Mouse (Mus musculus) gastrocnemius, adult 2 months (tissue): ENCODE data around the gene Sycp1. TPM values are rescaled to one million over a fixed set of nuclear protein-coding genes. Genes with fewer than 3 reads are reported as not detected.

ENCODE experiments used
- DNase-seq: peaks from one replicate; pipeline ENCODE4 v3.0.0; 2022
- H3K27ac ChIP-seq: fragments of 200-600 bp; 2 replicates; pipeline ENCODE4 v1.8.1; 2022; ENCODE audit warnings: mild to moderate bottlenecking
- H3K4me3 ChIP-seq: fragments of 200-600 bp; 2 replicates; pipeline ENCODE4 v1.8.1; 2022; ENCODE audit warnings: mild to moderate bottlenecking, moderate library complexity
- CTCF ChIP-seq: fragments of 200-600 bp; IDR thresholded peaks from 2 replicates; pipeline ENCODE4 v1.8.1; 2022; ENCODE audit warnings: antibody characterized with exemption, mild to moderate bottlenecking, moderate library complexity
- intact Hi-C: fragments of 180-260 bp; cut with DNase I; formaldehyde crosslinking; loops from one replicate; pipeline ENCODE4 v1.15.1; 2025
- total RNA-seq, 2 experiments: library from RNA; stranded (reverse); gene quantifications; 2 replicates each; pipeline ENCODE4 v1.2.3; 2021

Gene Sycp1
- total RNA-seq, 2 experiments from 2014 or later = not detected

DNA sequence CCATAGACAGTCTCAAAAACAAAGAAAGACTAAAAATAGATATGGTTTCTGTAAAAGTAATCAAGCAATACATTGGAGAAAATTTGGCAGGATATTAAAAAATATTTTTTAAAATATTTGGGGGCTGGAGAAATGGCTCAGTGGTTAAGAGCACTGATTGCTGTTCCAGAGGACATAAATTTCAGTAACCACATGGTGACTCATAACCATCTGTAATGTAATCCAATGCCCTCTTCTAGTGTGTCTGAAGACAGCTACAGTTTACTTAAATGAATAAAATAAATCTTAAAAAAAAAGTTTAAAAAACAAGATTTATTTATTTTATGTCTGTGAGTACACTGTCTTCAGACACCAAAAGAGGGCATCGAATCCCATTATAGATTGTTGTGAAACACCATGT, 36.8 kb downstream of the Sycp1 start:
- TF ChIP-seq CTCF = no peak
- intact Hi-C loops = no loop called here
- Histone ChIP-seq H3K27ac (no peak overlapping the region), H3K4me3 (no peak overlapping the region)
- no peak for DNase-seq

DNA sequence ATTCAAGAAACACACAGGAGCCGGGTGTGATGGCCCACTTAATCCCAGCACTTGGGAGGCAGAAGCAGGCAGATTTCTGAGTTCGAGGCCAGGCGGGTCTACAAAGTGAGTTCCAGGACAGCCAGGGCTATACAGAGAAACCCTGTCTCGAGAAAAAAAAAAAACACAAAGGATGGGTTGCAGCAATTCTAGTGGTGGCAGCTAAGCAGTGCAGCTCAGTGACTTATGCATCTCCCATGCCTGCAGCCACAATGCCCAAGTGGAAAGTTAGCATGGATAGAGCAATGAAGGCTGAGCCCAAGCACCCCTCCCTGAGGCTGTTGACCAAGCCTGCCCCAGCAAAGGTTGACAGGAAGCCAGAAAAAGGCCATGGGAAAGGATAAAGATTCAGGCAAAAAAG, 55.4 kb downstream of the Sycp1 start:
- Histone ChIP-seq H3K4me3 (no peak overlapping the region), H3K27ac (no peak overlapping the region)
- DNase-seq = no peak
- intact Hi-C loops = no loop called here
- no peak for TF ChIP-seq CTCF

DNA sequence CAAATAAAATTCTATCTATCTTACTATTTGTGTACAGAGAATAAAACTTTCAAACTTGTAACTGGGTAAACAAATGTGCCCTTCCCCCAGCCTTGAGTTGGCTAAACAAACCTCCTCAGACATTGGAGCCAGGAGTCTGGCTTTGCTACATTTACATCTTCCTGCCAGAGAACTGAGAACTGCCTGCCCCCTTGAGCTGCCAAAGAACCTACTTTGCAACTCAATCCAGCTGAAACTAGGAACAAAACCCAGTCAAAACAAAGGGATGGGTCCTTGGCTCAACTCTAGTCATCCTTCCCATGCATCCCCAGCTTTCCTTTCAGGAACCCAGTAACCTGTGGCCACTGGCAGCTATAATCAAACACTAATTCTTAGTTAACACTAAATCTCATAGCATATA, 87.2 kb downstream of the Sycp1 start:
- no peak for DNase-seq
- Histone ChIP-seq H3K27ac (no peak overlapping the region), H3K4me3 (no peak overlapping the region)
- intact Hi-C loops = no loop called here
- no peak for TF ChIP-seq CTCF

DNA sequence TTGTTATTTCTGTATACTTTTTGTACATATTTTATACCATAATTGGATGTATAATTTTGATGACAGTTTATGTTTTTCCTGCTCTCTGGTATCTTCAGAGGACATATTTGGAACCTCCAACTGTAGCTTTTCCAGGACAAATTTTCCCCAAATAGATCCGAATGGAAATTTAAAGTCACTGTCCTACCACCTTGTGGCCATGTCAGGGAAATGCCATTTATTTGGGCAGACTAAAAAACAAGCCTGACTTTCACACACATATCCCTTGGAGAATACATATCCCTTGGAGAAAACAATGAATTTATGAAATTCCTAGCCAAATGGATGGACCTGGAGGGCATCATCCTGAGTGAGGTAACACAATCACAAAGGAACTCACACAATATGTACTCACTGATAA, 93.5 kb downstream of the Sycp1 start:
- no peak overlapping the region for H3K4me3 ChIP-seq
- no peak for DNase-seq
- intact Hi-C loops = no loop called here
- no peak overlapping the region for H3K27ac ChIP-seq
- TF ChIP-seq CTCF = no peak

DNA sequence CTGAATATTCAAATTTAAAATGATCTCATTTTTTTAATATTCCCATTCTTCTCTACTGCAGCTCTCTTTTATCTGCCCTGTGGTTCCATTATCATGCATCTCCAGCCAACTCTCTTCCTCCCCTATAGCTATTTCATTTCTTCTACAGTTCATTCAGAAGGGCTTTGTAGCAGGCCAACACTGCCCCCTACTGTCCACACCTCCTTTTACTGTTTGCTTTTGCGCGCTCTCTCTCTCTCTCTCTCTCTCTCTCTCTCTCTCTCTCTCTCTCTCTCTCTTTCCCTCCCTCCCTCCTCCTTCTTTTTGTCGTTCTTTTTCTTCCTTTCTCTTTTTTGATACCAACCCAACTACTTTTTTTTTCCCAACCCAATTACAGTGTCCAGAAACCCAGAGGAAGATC, 132.0 kb downstream of the Sycp1 start:
- peak; percentile 87 for TF ChIP-seq CTCF
- peak; percentile 80 for DNase-seq
- intact Hi-C loops = loop anchor here (1.0 to 10.0 kb wide), 3 partner anchors 89 to 559 kb away; no protein-coding TSS in a partner anchor
- Histone ChIP-seq H3K4me3 (no peak overlapping the region), H3K27ac (no peak overlapping the region)

DNA sequence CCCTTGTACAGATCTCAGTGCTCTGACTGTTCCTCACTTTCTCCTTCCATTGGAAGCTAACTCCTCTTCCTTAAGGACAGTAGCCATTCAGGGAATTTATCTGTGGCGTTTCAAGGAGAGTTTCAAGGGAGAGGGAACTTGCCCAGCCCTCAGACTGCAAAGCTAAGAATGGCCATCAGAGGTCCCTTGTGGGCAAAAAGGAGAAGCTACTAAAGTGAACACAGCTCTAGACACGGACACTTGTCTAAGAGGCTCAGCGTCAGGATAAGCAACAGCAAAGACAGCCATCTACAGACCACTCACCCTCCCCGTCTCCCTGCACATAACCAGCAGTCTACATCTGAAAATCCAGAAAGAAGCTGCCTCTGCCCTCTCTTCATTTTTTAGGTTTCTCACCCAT, 148.5 kb downstream of the Sycp1 start:
- no peak for DNase-seq
- intact Hi-C loops = no loop called here
- Histone ChIP-seq H3K4me3 (no peak overlapping the region), H3K27ac (no peak overlapping the region)
- no peak for TF ChIP-seq CTCF

DNA sequence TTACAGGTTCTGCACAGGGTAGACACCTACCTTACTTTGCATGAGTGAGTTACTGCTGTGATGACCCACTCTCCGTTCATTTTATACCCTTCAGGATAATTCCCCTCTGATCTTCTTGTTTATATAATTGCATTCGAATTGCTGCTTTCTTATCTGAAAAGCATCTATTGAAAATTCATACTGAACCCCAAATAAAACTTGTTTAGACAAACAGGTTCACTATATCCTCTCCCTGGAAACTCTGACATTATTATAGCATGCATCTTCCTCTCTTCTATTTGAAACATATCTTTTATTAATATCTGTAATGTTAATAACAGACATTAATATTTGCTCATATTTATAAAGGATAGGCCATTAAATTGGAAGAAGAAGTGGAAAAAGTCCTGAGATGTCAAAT, 153.3 kb downstream of the Sycp1 start, which contains the start of gene Tshb:
Gene Tshb, minus strand, starts transcription at position 101 of the 400 bp plus-strand sequence.
- Histone ChIP-seq H3K4me3 (no peak within 1 kb of the TSS), H3K27ac (no peak within 1 kb of the TSS)
- no peak for TF ChIP-seq CTCF
- intact Hi-C loops = no loop called here
- DNase-seq = no peak

DNA sequence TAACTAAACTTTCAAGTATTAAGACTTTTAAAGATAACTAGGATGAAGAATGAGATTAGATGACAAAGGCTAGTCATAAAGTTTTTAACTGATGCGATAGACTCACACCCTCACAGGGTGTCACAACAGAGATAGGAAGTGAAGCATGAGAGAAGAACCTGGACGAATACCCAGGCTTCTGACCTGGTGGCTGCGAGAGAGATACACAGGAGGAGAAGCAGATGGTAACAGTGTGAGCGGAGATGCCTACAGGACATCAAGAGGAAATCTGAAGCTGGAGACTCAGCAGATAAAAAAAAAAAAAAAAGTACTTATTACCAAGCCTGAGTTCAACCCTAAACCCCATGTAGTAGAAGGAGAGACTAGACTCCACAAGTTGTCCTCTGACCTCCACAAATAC, 162.9 kb downstream of the Sycp1 start:
- no peak overlapping the region for H3K27ac ChIP-seq
- intact Hi-C loops = no loop called here
- no peak overlapping the region for H3K4me3 ChIP-seq
- no peak for DNase-seq
- no peak for TF ChIP-seq CTCF

Other genes with a start within 250 kb of the Sycp1 start
- 1 to 10 TPM; 4.3 to 5.2 TPM for gene Tspan2, start 201.6 kb downstream of the Sycp1 start, total RNA-seq
- not detected for gene Tshb, start 153.4 kb downstream of the Sycp1 start, total RNA-seq
- not detected for gene Nr1h5, start 28.0 kb upstream of the Sycp1 start, total RNA-seq
- gene Sike1, start 59.6 kb upstream of the Sycp1 start, total RNA-seq = 10 to 100 TPM; 39.6 to 41.5 TPM
- 1,000 to 10,000 TPM in 1 of 2 experiments, 100 to 1,000 TPM in 1; 962 to 1,109 TPM for gene Csde1, start 84.3 kb upstream of the Sycp1 start, total RNA-seq
- 10 to 100 TPM; 50.1 to 53.5 TPM for gene Nras, start 122.2 kb upstream of the Sycp1 start, total RNA-seq
- gene Ampd1, start 137.9 kb upstream of the Sycp1 start, total RNA-seq = 1,000 to 10,000 TPM; 1,020 to 1,179 TPM
- 1 to 10 TPM; 2.3 to 2.5 TPM for gene Dennd2c, start 166.5 kb upstream of the Sycp1 start, total RNA-seq
- gene Bcas2, start 235.6 kb upstream of the Sycp1 start, total RNA-seq = 10 to 100 TPM; 41.3 to 51.7 TPM